Mouse (Mus musculus): Measurements from ENCODE around the gene 4930556J24Rik. TPM values are rescaled to one million over a fixed set of nuclear protein-coding genes. Genes with fewer than 3 reads are reported as not detected.

4930556J24Rik gene
- polyA plus RNA-seq, 1 experiment, result not detected

- Histone ChIP-seq H3K27ac (ENCODE audit: control insufficient read depth, insufficient read depth, low read length) (no peak overlapping the region), H3K4me1 (replicated peaks; ENCODE audit: control insufficient read depth, insufficient read depth, low read length) (no peaks in the 10 kb centered on the region), H3K4me3 (ENCODE audit: control insufficient read depth, insufficient read depth, low read length) (no peak overlapping the region), H3K27me3 (ENCODE audit: control insufficient read depth, insufficient read depth, low read length) (peaks cover 2% of the 10 kb centered on the region; the same call in 1 of the 2 replicates), H3K36me3 (ENCODE audit: control insufficient read depth, insufficient read depth, low read length) (no peaks in the 10 kb centered on the region)
- TF ChIP-seq CTCF (IDR thresholded peaks at IDR 0.05; ENCODE audit: borderline replicate concordance, control insufficient read depth, extremely low read depth, insufficient read depth, low read length, poor library complexity), result no peak
- TF ChIP-seq POLR2A (IDR thresholded peaks at IDR 0.05; ENCODE audit: control insufficient read depth, extremely low read depth, insufficient read depth, low read length, poor library complexity), result no peak
- DNase-seq, result no peak
- 97% methylated on average over 7 of the region's 7 CpGs for WGBS
Observed at GRCm38 (mm10) chr11:3941371-3941770, 35.2 kb downstream of the 4930556J24Rik start.

GRCm38 (mm10) chr11:3937321-3937874 lies 39.2 kb downstream of the 4930556J24Rik start:
- DNase-seq, result no peak
- H3K27ac ChIP-seq (ENCODE audit: control insufficient read depth, insufficient read depth, low read length), result no peak overlapping the region

GRCm38 (mm10) chr11:3936318-3936717 lies 40.3 kb downstream of the 4930556J24Rik start:
- Histone ChIP-seq H3K27me3 (ENCODE audit: control insufficient read depth, insufficient read depth, low read length) (no peaks in the 10 kb centered on the region), H3K4me1 (replicated peaks; ENCODE audit: control insufficient read depth, insufficient read depth, low read length) (peaks cover 5% of the 10 kb centered on the region), H3K27ac (ENCODE audit: control insufficient read depth, insufficient read depth, low read length) (no peak overlapping the region), H3K4me3 (ENCODE audit: control insufficient read depth, insufficient read depth, low read length) (no peak overlapping the region), H3K36me3 (ENCODE audit: control insufficient read depth, insufficient read depth, low read length) (no peaks in the 10 kb centered on the region)
- no peak for DNase-seq
- TF ChIP-seq CTCF (IDR thresholded peaks at IDR 0.05; ENCODE audit: borderline replicate concordance, control insufficient read depth, extremely low read depth, insufficient read depth, low read length, poor library complexity) (no peak), POLR2A (IDR thresholded peaks at IDR 0.05; ENCODE audit: control insufficient read depth, extremely low read depth, insufficient read depth, low read length, poor library complexity) (no peak)
- 98% methylated on average over 3 of the region's 3 CpGs for WGBS

More at GRCm38 (mm10) chr11:3937321-3937874, 39.2 kb downstream of the 4930556J24Rik start:
- no peak for TF ChIP-seq POLR2A (IDR thresholded peaks at IDR 0.05; ENCODE audit: control insufficient read depth, extremely low read depth, insufficient read depth, low read length, poor library complexity)
- TF ChIP-seq CTCF (IDR thresholded peaks at IDR 0.05; ENCODE audit: borderline replicate concordance, control insufficient read depth, extremely low read depth, insufficient read depth, low read length, poor library complexity), result no peak
- WGBS, result 90% methylated on average over 13 of the region's 13 CpGs
- Histone ChIP-seq H3K4me3 (ENCODE audit: control insufficient read depth, insufficient read depth, low read length) (no peak overlapping the region), H3K36me3 (ENCODE audit: control insufficient read depth, insufficient read depth, low read length) (no peaks in the 10 kb centered on the region), H3K27me3 (ENCODE audit: control insufficient read depth, insufficient read depth, low read length) (no peaks in the 10 kb centered on the region), H3K4me1 (replicated peaks; ENCODE audit: control insufficient read depth, insufficient read depth, low read length) (no peaks in the 10 kb centered on the region)

- no peaks in the 10 kb centered on the region for H3K36me3 ChIP-seq (ENCODE audit: control insufficient read depth, insufficient read depth, low read length)
- TF ChIP-seq POLR2A (IDR thresholded peaks at IDR 0.05; ENCODE audit: control insufficient read depth, extremely low read depth, insufficient read depth, low read length, poor library complexity) (no peak), CTCF (IDR thresholded peaks at IDR 0.05; ENCODE audit: borderline replicate concordance, control insufficient read depth, extremely low read depth, insufficient read depth, low read length, poor library complexity) (no peak)
- DNase-seq, result no peak
- 82% methylated on average over 4 of the region's 4 CpGs for WGBS
- H3K27me3 ChIP-seq (ENCODE audit: control insufficient read depth, insufficient read depth, low read length), result no peaks in the 10 kb centered on the region
- H3K4me3 ChIP-seq (ENCODE audit: control insufficient read depth, insufficient read depth, low read length), result no peak overlapping the region
- peaks cover 6% of the 10 kb centered on the region for H3K4me1 ChIP-seq (replicated peaks; ENCODE audit: control insufficient read depth, insufficient read depth, low read length)
- no peak overlapping the region for H3K27ac ChIP-seq (ENCODE audit: control insufficient read depth, insufficient read depth, low read length)
Observed at GRCm38 (mm10) chr11:3935135-3935534, 41.4 kb downstream of the 4930556J24Rik start.

- Histone ChIP-seq H3K4me3 (ENCODE audit: control insufficient read depth, insufficient read depth, low read length) (no peak overlapping the region), H3K27ac (ENCODE audit: control insufficient read depth, insufficient read depth, low read length) (no peak overlapping the region), H3K4me1 (replicated peaks; ENCODE audit: control insufficient read depth, insufficient read depth, low read length) (peaks cover 6% of the 10 kb centered on the region), H3K36me3 (ENCODE audit: control insufficient read depth, insufficient read depth, low read length) (no peaks in the 10 kb centered on the region), H3K27me3 (ENCODE audit: control insufficient read depth, insufficient read depth, low read length) (no peaks in the 10 kb centered on the region)
- no peak for DNase-seq
- WGBS, result 94% methylated on average over 9 of the region's 9 CpGs
- TF ChIP-seq CTCF (IDR thresholded peaks at IDR 0.05; ENCODE audit: borderline replicate concordance, control insufficient read depth, extremely low read depth, insufficient read depth, low read length, poor library complexity) (no peak), POLR2A (IDR thresholded peaks at IDR 0.05; ENCODE audit: control insufficient read depth, extremely low read depth, insufficient read depth, low read length, poor library complexity) (no peak)
Observed at GRCm38 (mm10) chr11:3933756-3934285, 42.8 kb downstream of the 4930556J24Rik start.

GRCm38 (mm10) chr11:3931511-3932211 lies 44.9 kb downstream of the 4930556J24Rik start, which contains the start of gene Tcn2:
TSS of gene Tcn2 (minus strand) at chr11:3932159.
- peak; percentile 73 for DNase-seq
- TF ChIP-seq CTCF (IDR thresholded peaks at IDR 0.05; ENCODE audit: borderline replicate concordance, control insufficient read depth, extremely low read depth, insufficient read depth, low read length, poor library complexity) (no peak), POLR2A (IDR thresholded peaks at IDR 0.05; ENCODE audit: control insufficient read depth, extremely low read depth, insufficient read depth, low read length, poor library complexity) (no peak)
- Histone ChIP-seq H3K27me3 (ENCODE audit: control insufficient read depth, insufficient read depth, low read length) (no peaks in the 10 kb centered on the region), H3K27ac (ENCODE audit: control insufficient read depth, insufficient read depth, low read length) (no peak within 1 kb of the TSS), H3K4me1 (replicated peaks; ENCODE audit: control insufficient read depth, insufficient read depth, low read length) (peaks cover 6% of the 10 kb centered on the region), H3K4me3 (ENCODE audit: control insufficient read depth, insufficient read depth, low read length) (peak within 1 kb of the TSS; percentile 37), H3K36me3 (ENCODE audit: control insufficient read depth, insufficient read depth, low read length) (no peaks in the 10 kb centered on the region)
- 1% methylated on average over 20 of the region's 26 CpGs for WGBS

Data from thymus, adult 2 months (tissue).